In genomic region chr7:49158641-49159381, GRCm38 (mm10) we compare ENCODE assay signal across 9 mouse cellular contexts.
DNase-seq lines count a peak whose midpoint lies in the region; ATAC-seq lines count a peak whose summit lies in the region.
"Had no signal": no experiment of that assay in that cellular context is flagged by ENCODE, and none has a peak within 500 bp of the region (broad histone marks: within the 10 kb centered on the region; RNA-seq: fewer than 3 reads in every experiment).

No protein-coding gene starts in this region.

- DNase-seq in adrenal gland, adult 2 months = peak; percentile 38
- DNase-seq in adrenal gland, adult 18-20 months (ENCODE audit: low spot score in 2 of 2) = no peak
- no peak for DNase-seq in midbrain, embryonic 10.5 days (ENCODE audit: low spot score)
- DNase-seq in lung, postnatal 4 days = peak; percentile 47 to 73
- no peak for DNase-seq in frontal cortex, postnatal 25 days (ENCODE audit: low spot score in 2 of 2)
- DNase-seq in kidney, adult 9 months = no peak

- H3K36me3 ChIP-seq in midbrain, embryonic 13.5 days = no peaks in the 10 kb centered on the region
- no peaks in the 10 kb centered on the region for H3K36me3 ChIP-seq in midbrain, embryonic 10.5 days
- no peaks in the 10 kb centered on the region for H3K36me3 ChIP-seq in heart, embryonic 11.5 days (ENCODE audit: control insufficient read depth, insufficient read depth, low read length)

- H3K4me1 ChIP-seq in midbrain, embryonic 13.5 days (replicated peaks) = peaks cover 40% of the 10 kb centered on the region
- H3K4me1 ChIP-seq in midbrain, embryonic 10.5 days = peaks cover 44% of the 10 kb centered on the region
- H3K4me1 ChIP-seq in heart, embryonic 11.5 days (ENCODE audit: control insufficient read depth, insufficient read depth, low read length) = peaks cover 24% of the 10 kb centered on the region

- 0 out of 2 replicates have a peak overlapping the region, but pooled peaks have one; percentile 4 for H3K27ac ChIP-seq in midbrain, embryonic 13.5 days
- no peak overlapping the region; the same call in 1 of the 2 replicates for H3K27ac ChIP-seq in midbrain, embryonic 10.5 days (replicated peaks)
- peak overlapping the region; percentile 73 for H3K27ac ChIP-seq in heart, embryonic 11.5 days (ENCODE audit: low read depth, low read length)
- H3K27ac ChIP-seq: kidney, postnatal 0 days had no signal

- H3K9ac ChIP-seq in midbrain, embryonic 13.5 days (replicated peaks) = no peak overlapping the region
- H3K9ac ChIP-seq in heart, embryonic 11.5 days (ENCODE audit: low read depth, low read length) = no peak overlapping the region

- H3K9me3 ChIP-seq in midbrain, embryonic 13.5 days = 0 out of 2 replicates have a peak, but pooled peaks cover 6% of the 10 kb centered on the region
- H3K9me3 ChIP-seq in midbrain, embryonic 10.5 days (replicated peaks) = peaks cover 9% of the 10 kb centered on the region; the same call in 1 of the 2 replicates
- no peaks in the 10 kb centered on the region for H3K9me3 ChIP-seq in heart, embryonic 11.5 days (replicated peaks; ENCODE audit: control insufficient read depth, low read length)

- H3K4me2 ChIP-seq in midbrain, embryonic 13.5 days (replicated peaks) = no peak overlapping the region
- no peak overlapping the region for H3K4me2 ChIP-seq in heart, embryonic 11.5 days

- H3K27me3 ChIP-seq in midbrain, embryonic 13.5 days = no peaks in the 10 kb centered on the region
- H3K27me3 ChIP-seq in midbrain, embryonic 10.5 days (ENCODE audit: low read depth, poor library complexity, severe bottlenecking) = no peaks in the 10 kb centered on the region
- H3K27me3 ChIP-seq in heart, embryonic 11.5 days (ENCODE audit: control insufficient read depth, insufficient read depth, low read length) = no peaks in the 10 kb centered on the region

- 82% methylated on average over 12 of the region's 12 CpGs for WGBS in midbrain, embryonic 13.5 days
- WGBS in midbrain, embryonic 10.5 days = 84% methylated on average over 12 of the region's 12 CpGs
- WGBS in heart, embryonic 11.5 days (ENCODE audit: insufficient replicate concordance) = 36% methylated on average over 12 of the region's 12 CpGs

- peak; percentile 17; the same call in 1 of the 2 replicates for ATAC-seq in midbrain, embryonic 13.5 days
- ATAC-seq in heart, embryonic 11.5 days (replicated peaks; ENCODE audit: insufficient number of reproducible peaks, low FRiP score, low TSS enrichment) = peak; percentile 49

- no peak overlapping the region for H3K4me3 ChIP-seq in midbrain, embryonic 13.5 days (replicated peaks)
- no peak overlapping the region for H3K4me3 ChIP-seq in midbrain, embryonic 10.5 days
- H3K4me3 ChIP-seq in heart, embryonic 11.5 days (ENCODE audit: low read depth, low read length) = no peak overlapping the region

Comparison
In these comparisons a context has a peak if more than half of its experiments do, and no peak if none do; other contexts are left out.
1. DNase-seq: peak in adrenal gland, adult 2 months (single experiment) and lung, postnatal 4 days (2 of 2); none in adrenal gland, adult 18-20 months (0 of 2), midbrain, embryonic 10.5 days (single experiment), frontal cortex, postnatal 25 days (0 of 2) and kidney, adult 9 months (single experiment).